Mouse (Mus musculus) heart, adult 2 months (tissue): ENCODE measurements at regions not wholly inside any gene's neighbourhood (a gene's known extent, or its start where the extent isn't known, plus 50 kb on each side); places are given as distances from the start of the nearest gene placed in this dataset.

ENCODE experiments used
- CTCF ChIP-seq: fragments of 200-600 bp; IDR thresholded peaks from 2 replicates; pipeline ENCODE4 v1.8.1; 2022; ENCODE audit warnings: antibody characterized with exemption, mild to moderate bottlenecking, moderate library complexity
- EP300 ChIP-seq: fragments of 200-500 bp; IDR thresholded peaks from 2 replicates; pipeline ENCODE4 v1.6.1; 2011; ENCODE audit warnings: low read depth, low read length, control low read depth; ENCODE audit not compliant: insufficient read depth

DNA sequence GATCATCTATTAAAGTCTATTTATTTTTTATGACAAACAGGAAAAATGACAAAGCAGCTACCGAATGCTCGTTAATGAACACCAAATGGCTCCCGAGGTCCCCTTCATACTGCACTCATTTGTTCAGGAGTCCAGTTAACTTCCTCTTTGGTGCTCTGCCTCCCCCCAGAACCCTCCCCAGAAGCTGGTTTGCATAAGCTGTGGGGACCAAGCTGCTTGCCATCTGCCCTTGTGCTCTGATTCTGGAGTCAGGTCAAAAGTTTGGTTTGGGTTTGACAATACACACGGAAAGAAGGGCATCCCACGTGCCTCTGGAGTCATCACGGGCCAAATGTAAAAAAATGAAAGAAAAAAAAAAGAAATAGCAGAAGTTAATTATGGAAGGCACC is 152.1 kb upstream of the F930015N05Rik start:
- TF ChIP-seq EP300 (no peak), CTCF (no peak)
